Mouse (Mus musculus) gastrocnemius, postnatal 14 days (tissue): ENCODE data around the gene Hist1h3i. TPM values are rescaled to one million over a fixed set of nuclear protein-coding genes. Genes with fewer than 3 reads are reported as not detected.
"Not testable (repeated sequence)": the region's sequence is repeated elsewhere in the genome, so short reads cannot be mapped to it uniquely, and the experiment has no call there.

Experiments
- DNase-seq: peaks from one replicate; pipeline ENCODE4 v3.0.0; 2021; ENCODE audit warnings: mixed read lengths
- intact Hi-C: fragments of 180-260 bp; cut with DNase I; formaldehyde crosslinking; loops from one replicate; pipeline ENCODE4 v1.15.1; 2025; ENCODE audit warnings: low total_unique reads
- total RNA-seq, 2 experiments: library from RNA; stranded (reverse); gene quantifications; 2 replicates each; pipeline ENCODE4 v1.2.3; 2021

Gene Hist1h3i
- total RNA-seq, 2 experiments from 2014 or later = 87.1 to 98.9 TPM

GRCm38 (mm10) chr13:21786189-21786898 lies 3.2 kb upstream of the Hist1h3i start:
- DNase-seq = no peak
- intact Hi-C loops = no loop called here

GRCm38 (mm10) chr13:21784311-21784710 lies 1.1 kb upstream of the Hist1h3i start:
- DNase-seq = no peak
- intact Hi-C loops = no loop called here

- intact Hi-C loops = no loop called here
These were observed 578 bp upstream of the Hist1h3i start for GRCm38 (mm10) chr13:21783734-21784161.

GRCm38 (mm10) chr13:21782361-21783254 lies 562 bp downstream of the Hist1h3i start:
- intact Hi-C loops, DNase-seq: not testable (repeated sequence)

More at GRCm38 (mm10) chr13:21783734-21784161, 578 bp upstream of the Hist1h3i start:
- DNase-seq = no peak

GRCm38 (mm10) chr13:21781639-21782038 lies 1.5 kb downstream of the Hist1h3i start:
- intact Hi-C loops = no loop called here
- no peak for DNase-seq

- intact Hi-C loops = no loop called here
- DNase-seq = no peak
These were observed 2.1 kb downstream of the Hist1h3i start for GRCm38 (mm10) chr13:21781021-21781555.

- intact Hi-C loops = no loop called here
- DNase-seq = peak; percentile 50
These were observed 3.1 kb downstream of the Hist1h3i start, which contains the start of gene Hist1h1b for GRCm38 (mm10) chr13:21779767-21780731. Gene Hist1h1b, minus strand, starts transcription at chr13:21780625.

- intact Hi-C loops = no loop called here
- peak; percentile 58 for DNase-seq
These were observed 4.1 kb downstream of the Hist1h3i start for GRCm38 (mm10) chr13:21778814-21779766.

- intact Hi-C loops = no loop called here
- no peak for DNase-seq
These were observed 27.5 kb downstream of the Hist1h3i start for GRCm38 (mm10) chr13:21755707-21756106.

GRCm38 (mm10) chr13:21754294-21755001 lies 28.7 kb downstream of the Hist1h3i start:
- DNase-seq, intact Hi-C loops: not testable (repeated sequence)

- intact Hi-C loops, DNase-seq: not testable (repeated sequence)
These were observed 29.5 kb downstream of the Hist1h3i start, which contains the start of the genes Hist1h2ak and Hist1h2bn for GRCm38 (mm10) chr13:21753524-21754285. Gene Hist1h2ak, minus strand, starts transcription at chr13:21753827. Gene Hist1h2bn, plus strand, starts transcription at chr13:21754123.

- no peak for DNase-seq
- intact Hi-C loops = no loop called here
These were observed 30.1 kb downstream of the Hist1h3i start for GRCm38 (mm10) chr13:21753051-21753523.

GRCm38 (mm10) chr13:21752356-21752755 lies 30.8 kb downstream of the Hist1h3i start:
- intact Hi-C loops = no loop called here

GRCm38 (mm10) chr13:21751827-21752226 lies 31.3 kb downstream of the Hist1h3i start:
- intact Hi-C loops = no loop called here
- DNase-seq = no peak

More at GRCm38 (mm10) chr13:21752356-21752755, 30.8 kb downstream of the Hist1h3i start:
- DNase-seq = no peak

- intact Hi-C loops = no loop called here
- DNase-seq = no peak
These were observed 31.8 kb downstream of the Hist1h3i start for GRCm38 (mm10) chr13:21751417-21751816.
